Mouse (Mus musculus) stomach, adult 2 months (tissue): Measurements from ENCODE around the gene Gm6309. TPM values are rescaled to one million over a fixed set of nuclear protein-coding genes. Genes with fewer than 3 reads are reported as not detected.

Source experiments
- polyA plus RNA-seq: library from polyadenylated mRNA; depleted of rRNA; stranded (reverse); fragments of >200 nt; gene quantifications from 2 replicates; pipeline ENCODE4 v1.2.3, GENCODE M21; 2012; rRNA removed

Gene Gm6309
- not detected in 2 replicates for polyA plus RNA-seq

DNA sequence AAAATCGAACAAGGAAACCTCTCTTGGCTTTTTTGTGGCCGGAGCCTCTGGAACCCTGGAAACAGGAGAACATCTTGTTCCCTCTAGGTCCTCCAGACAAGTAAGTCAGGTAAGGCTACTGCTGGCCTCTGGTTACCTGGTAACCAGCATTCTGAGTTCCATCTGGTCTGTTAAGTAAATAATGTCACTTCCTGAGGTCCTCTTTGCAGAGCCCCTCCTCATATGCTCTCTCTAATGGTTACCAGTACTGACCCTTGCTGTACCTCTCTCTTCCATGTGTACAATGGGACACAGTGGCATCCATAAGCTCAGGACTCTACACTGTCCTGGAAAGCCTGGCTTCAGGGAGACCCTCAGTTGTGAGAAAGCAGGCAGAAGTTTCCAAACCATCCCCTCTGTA is at the start of gene Gm6309:
Gene Gm6309, minus strand, starts transcription at position 101 of the 400 bp plus-strand sequence.

DNA sequence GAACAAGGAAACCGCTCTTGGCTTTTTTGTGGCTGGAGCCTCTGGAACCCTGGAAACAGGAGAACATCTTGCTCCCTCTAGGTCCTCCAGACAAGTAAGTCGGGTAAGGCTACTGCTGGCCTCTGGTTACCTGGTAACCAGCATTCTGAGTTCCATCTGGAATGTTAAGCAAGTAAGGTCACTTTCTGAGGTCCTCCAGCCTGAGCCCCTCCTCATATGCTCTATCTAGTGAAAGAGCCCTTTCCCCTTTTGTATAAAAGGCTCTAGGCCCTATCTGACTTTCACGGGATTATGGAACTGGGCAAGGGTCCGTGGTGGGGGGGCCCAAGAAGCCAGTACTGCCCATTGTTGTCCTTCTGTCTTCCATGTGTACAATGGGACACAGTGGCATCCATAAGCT is 14.7 kb upstream of the Gm6309 start, which contains the start of gene 1700001J03Rik:
Gene 1700001J03Rik, minus strand, starts transcription at position 101 of the 400 bp plus-strand sequence.

DNA sequence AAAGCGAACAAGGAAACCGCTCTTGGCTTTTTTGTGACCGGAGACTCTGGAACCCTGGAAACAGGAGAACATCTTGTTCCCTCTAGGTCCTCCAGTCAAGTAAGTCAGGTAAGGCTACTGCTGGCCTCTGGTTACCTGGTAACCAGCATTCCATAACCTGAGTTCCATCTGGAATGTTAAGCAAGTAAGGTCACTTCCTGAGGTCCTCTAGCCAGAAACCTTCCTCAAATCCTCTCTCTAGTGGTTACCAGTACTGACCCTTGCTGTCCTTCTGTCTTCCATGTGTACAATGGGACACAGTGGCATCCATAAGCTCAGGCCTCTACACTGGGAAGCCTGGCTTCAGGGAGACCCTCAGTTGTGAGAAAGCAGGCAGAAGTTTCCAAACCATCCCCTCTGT is 10.1 kb downstream of the Gm6309 start, which contains the start of gene Gm5565:
Gene Gm5565, minus strand, starts transcription at position 101 of the 400 bp plus-strand sequence.

Other genes starting within 250 kb of the Gm6309 start
- not detected in 2 replicates for gene Cyp3a25, start 161.1 kb downstream of the Gm6309 start, polyA plus RNA-seq
- gene Cyp3a59, start 91.5 kb downstream of the Gm6309 start, polyA plus RNA-seq = not detected in 2 replicates
- gene Gm5565, start 10.2 kb downstream of the Gm6309 start, polyA plus RNA-seq = not detected in 2 replicates
- 0.19 and 0.26 TPM in 2 replicates for gene 1700001J03Rik, start 14.6 kb upstream of the Gm6309 start, polyA plus RNA-seq
- gene Rnf6, start 50.8 kb upstream of the Gm6309 start, polyA plus RNA-seq = 2.2 and 4.4 TPM in 2 replicates
- gene Cdk8, start 60.5 kb upstream of the Gm6309 start, polyA plus RNA-seq = 22.9 and 23.5 TPM in 2 replicates
- gene Wasf3, start 214.3 kb upstream of the Gm6309 start, polyA plus RNA-seq = 1.1 and 1.5 TPM in 2 replicates